Mouse (Mus musculus): ENCODE data around the gene Syne3.

- TF ChIP-seq POLR2A (IDR thresholded peaks at IDR 0.05; ENCODE audit: control insufficient read depth, extremely low read depth, insufficient read depth, low read length, poor library complexity) (no peak), CTCF (IDR thresholded peaks at IDR 0.05; ENCODE audit: borderline replicate concordance, control insufficient read depth, extremely low read depth, insufficient read depth, low read length, poor library complexity) (no peak)
These were observed 83.8 kb downstream of the Syne3 start for GRCm38 (mm10) chr12:104925765-104926164.

All from thymus, adult 2 months (tissue).